Mouse (Mus musculus) layer of hippocampus, postnatal 25 days (tissue): ENCODE results near the gene Zic2. TPM values are rescaled to one million over a fixed set of nuclear protein-coding genes. Genes with fewer than 3 reads are reported as not detected.

Source experiments
- DNase-seq, 2 experiments: peaks; one replicate each; pipeline ENCODE4 v3.0.0; 2022; ENCODE audit warnings: mixed read lengths in 2 of 2, low spot score in 1 of 2; ENCODE audit errors: extremely low spot score in 1 of 2
- total RNA-seq, 2 experiments: library from RNA; stranded (reverse); gene quantifications; 2 replicates each; pipeline ENCODE4 v1.2.3; 2021

The Zic2 gene
- total RNA-seq, 2 experiments from 2014 or later, result 14.6 to 18.1 TPM

DNA sequence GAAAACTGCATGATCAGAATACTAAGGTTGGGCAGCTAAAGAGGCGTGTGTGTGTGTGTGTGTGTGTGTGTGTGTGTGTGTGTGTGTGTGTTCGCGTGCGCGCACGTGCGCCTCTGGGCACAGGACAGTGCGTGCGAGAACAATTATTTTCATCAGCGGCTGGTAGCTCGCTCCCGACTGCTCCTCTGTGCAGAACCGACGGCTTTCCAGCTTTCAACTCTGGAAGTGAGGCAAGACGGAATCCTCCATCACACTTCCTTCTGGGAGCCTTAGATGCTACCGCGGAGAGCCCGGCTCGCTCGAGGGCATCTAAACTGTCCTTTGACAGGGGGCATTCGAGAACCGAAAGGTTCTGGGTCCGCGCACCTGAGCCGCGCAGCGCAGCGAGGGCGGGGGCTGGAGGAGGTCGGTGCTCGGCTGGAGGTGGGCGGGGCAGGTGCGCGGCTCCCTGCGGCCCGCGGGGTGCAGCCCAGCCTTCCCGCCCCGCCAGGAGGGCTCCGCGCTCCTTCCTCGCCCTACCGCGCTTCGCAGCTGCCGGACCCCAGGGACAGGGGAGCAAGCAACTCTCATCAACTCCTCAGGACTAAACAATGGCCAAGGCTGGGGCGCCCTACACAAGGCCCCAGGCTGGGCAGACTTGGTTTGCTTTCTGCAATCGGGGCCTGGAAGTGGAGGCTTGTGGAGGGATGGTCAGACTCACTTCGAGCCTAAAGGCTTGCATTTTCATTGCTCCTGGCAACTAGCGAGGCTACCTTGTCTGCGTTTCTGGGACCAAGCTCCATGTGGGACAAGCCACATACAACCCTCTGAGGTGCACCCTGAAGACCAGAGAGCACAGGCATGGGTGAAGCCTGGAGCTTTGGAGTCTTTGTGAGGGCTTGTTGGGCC, 15.4 kb downstream of the Zic2 start, which contains the start of gene Gm10837:
Gm10837 (plus strand) TSS at position 146 of the 888 bp plus-strand sequence.
- DNase-seq, result no peak

DNA sequence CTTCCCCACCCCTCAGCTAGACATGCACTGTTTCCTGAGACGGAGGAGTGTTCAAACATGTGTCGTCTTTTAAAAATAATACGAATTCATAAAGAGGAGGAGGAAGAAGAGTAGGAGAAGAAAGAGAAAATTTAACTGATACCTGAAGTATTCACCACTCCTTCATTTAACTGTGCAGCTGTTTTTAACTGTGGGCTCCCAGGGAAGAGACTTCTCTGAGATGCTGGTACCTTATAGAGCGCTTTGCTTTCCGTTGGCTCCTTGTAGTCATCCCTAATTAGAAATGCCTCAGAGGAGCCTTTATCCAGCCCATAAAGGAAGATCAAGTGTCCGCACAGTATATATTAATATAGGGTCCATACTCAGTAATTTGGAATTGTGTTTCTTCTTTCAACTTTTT, 16.3 kb downstream of the Zic2 start:
- DNase-seq, result no peak

DNA sequence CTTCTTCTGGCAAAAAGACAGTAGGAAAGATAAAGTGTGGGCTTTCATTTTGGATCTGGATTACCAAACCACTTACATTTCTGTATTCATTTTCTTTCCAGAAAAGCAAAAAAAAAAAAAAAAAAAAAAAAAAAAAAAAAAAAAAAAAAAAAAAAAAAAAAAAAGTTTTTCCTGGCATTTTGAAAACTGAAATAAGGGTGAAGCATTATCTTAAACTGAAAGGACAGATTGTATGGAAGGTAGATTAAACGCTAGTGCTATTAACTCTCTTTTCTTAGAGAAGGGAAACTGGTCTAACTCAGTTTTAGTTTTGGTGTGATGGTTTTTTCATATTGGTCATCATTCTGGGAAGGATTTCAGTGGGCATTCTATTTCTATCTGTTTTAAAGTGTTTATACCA, 16.8 kb downstream of the Zic2 start:
- no peak for DNase-seq

DNA sequence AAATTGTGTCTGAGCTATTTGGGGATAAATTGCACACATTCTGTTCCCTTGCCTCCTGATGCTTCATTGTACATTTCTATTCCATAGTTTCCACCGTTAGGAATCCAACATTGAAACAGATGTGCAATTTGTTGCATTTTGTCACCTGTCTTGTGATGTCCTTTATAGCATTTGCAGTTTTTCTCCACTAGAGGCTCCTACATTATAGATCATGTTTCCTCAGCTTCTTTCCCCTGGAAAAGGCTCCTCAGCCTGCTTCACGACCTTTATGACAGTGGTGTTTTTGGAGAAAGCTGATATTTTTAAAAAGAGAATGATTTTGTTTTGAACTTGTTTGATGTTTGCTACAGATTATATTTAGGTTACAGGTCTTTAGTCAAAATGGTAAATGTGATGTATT, 33.8 kb downstream of the Zic2 start:
- no peak for DNase-seq

DNA sequence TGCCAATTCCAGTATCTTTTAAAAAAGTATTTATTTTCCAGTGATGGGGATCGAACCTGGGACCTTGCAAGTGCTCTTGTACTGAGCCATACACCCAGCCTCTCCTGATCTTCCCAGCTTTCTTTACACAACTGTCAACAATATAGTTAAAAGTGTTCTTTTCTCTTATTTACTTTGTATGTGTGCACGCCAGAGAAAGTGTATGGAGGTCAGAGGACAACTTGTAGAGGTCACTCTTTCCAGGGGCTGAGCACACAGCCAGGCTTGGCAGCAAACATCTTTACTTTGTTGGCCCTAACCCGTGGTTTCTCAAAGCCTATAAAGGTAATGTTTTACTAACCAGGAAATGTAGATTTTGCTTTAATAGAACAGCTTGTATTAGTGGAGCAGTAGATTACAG, 36.3 kb downstream of the Zic2 start:
- DNase-seq, result no peak

DNA sequence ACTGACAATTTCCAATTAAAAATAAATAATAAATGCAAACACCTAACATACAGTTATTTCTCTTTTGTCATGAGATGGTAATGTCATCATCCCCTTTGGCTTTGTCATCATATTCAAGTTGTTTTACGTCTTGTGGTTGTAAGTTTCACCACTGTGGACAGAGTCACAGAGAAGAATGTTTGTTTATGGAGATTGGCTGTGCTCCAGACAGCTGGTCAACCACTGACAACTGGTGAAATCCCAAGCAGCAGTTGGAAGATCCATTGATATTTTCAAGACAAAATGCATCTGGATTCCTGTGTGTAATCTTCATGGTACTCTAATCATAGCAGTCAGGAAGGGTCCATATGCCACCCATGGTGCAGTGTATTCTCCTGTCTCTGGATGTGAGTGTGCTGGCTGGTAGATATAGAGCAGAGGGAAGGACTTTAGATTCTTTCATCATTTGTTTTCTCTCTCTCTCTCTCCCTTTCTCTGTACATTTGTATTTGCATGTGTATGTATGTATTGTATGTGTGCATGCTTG, 38.3 kb downstream of the Zic2 start:
- DNase-seq, result no peak

DNA sequence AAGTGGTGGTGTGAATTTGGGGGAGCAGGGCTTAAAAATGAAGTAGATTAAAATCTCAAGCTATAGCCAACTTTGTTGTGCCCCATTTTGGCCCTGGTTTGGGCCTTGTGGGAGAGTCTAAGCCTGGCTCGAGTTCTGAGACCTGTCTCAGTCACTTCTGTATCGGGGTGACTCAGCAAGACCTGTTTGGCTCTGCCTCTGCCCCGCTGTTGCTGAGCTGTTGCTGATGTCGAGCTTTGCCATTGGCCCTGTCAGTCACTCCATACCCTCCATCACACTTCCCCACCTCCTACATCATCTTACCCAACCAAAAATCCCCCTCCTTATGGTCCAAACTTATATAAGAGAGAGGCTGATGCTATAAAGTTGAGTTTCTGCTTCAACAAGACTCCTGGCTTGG, 53.2 kb downstream of the Zic2 start:
- DNase-seq, result no peak

Other genes starting within 250 kb of the Zic2 start
- under 1 TPM; 0.12 to 0.42 TPM for gene Gm5089, start 24.3 kb upstream of the Zic2 start, total RNA-seq
- 1 to 10 TPM; 3.3 to 6.2 TPM for gene Zic5, start 9.8 kb upstream of the Zic2 start, total RNA-seq
- under 1 TPM in 1 of 2 experiments, not detected in 1; 0.23 TPM for gene Gm10837, start 15.2 kb downstream of the Zic2 start, total RNA-seq
- gene Pcca, start 58.9 kb downstream of the Zic2 start, total RNA-seq, result 10 to 100 TPM; 35.1 to 40.6 TPM